Mouse (Mus musculus) CD8-positive naive resting alpha-beta T cell, adult 2 months (primary cell): ENCODE results near the gene Tmem243.
"Not testable (repeated sequence)": the region's sequence is repeated elsewhere in the genome, so short reads cannot be mapped to it uniquely, and the experiment has no call there.

ENCODE experiments used
- DNase-seq, 2 experiments: peaks; one replicate each; pipeline ENCODE4 v3.0.0; 2022; ENCODE audit warnings: low read depth in 2 of 2, low spot score in 2 of 2

Gene Tmem243

DNA sequence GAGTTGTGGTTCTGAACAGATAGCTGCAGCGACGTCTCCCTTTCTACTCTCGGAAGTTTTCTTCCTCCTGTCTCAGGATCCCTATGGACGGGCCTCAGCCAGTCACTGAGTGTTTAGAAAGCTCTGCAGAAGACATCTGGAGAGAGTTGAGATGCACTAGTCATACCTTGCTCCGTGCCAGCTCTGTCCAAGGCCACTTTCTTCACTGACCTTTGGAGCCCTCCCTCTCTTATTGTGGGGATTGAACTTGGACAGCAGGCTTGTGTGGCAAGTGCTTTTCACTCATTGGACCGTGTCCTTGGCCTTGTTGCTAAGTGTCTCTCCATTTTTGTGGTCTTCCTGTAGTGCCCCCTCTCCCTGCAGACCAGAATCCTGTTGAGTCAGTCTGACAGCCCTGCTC is 6.3 kb downstream of the Tmem243 start:
- DNase-seq = no peak

- DNase-seq = no peak
Observed at GRCm38 (mm10) chr5:9107296-9108089, 7.0 kb downstream of the Tmem243 start.

- DNase-seq = no peak
Observed at GRCm38 (mm10) chr5:9108490-9108889, 8.0 kb downstream of the Tmem243 start.

DNA sequence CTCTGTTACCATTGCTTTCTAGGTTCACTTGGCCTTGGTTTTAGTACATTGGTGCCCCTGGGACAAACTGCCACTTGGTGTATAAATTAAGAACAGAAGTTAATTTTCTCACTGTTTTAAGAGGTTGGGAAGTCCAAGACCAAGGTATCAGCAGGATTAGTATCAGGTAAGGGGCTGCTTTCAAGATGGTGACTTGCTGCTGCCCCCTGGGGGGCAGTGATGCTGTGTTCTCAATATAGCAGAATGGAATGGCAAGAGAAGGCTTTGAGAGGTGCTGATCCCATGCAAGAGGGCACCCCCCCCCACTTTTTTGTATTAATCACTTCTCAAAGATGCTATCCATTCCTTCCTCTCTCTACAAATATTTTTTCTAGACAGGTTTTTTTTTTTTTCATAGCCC is 9.1 kb downstream of the Tmem243 start:
- no peak for DNase-seq

GRCm38 (mm10) chr5:9111285-9111684 is 10.8 kb downstream of the Tmem243 start:
- DNase-seq = no peak

GRCm38 (mm10) chr5:9111759-9112158 is 11.3 kb downstream of the Tmem243 start:
- peak; percentile 55 to 72 for DNase-seq

DNA sequence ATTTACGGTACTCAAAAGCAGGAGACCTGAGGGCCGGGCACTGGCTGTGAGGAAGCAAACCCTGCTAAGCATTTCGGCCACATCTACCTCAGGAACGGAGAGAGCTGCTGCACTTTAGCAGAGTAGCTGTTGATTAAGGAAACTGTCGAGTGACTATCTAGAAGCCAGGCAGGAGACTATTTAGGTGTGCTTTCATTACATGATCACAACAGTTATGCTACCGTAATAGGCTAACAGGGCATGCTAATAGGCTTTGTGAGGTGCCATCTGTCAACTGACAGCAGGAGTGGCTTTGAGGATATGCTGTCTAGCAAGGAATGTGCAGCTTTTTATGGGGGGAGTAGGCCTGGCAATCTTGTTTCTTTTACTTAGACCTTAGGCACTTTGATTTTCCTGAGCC is 13.7 kb downstream of the Tmem243 start:
- DNase-seq = no peak

GRCm38 (mm10) chr5:9124134-9124533 is 23.7 kb downstream of the Tmem243 start:
- DNase-seq = no peak

- DNase-seq = no peak
Observed at GRCm38 (mm10) chr5:9128566-9128965, 28.1 kb downstream of the Tmem243 start.

DNA sequence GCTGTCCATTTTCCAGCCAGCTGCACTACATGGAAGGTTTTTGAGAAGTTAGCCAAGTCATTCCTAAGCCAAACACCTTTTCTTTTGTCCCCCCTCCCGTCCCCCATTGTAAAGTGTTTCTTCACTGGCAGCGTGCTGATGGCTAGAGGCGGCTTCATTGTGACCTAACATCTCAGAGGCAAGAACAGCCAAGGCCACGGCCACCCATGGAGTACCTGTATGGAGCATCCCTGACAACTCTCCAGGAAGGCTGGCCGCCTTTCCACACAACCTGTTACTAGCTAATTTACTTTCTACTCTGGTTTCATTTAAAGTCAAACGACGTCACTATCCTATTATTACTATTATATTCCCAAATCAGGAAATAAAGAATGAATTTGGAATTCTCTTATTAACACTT is 31.3 kb downstream of the Tmem243 start:
- DNase-seq = no peak

DNA sequence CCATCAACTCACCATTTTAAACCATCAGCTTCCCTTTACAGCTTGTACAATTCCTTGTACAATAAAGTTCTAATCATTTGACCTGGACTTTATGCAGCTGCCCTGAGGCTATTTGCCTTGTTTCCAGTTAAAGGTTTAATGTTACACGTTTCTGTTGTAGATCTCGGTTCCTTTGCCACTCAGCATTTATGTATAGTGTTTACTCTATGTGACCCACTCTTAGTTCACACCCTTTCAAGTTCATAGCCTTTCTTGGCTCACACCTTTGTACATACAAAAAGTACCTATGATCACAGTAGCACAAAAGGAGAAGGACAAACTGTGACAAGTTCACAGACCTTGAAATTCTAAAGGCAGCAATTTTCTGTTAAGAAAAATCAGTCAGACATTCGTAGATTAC is 35.1 kb downstream of the Tmem243 start:
- no peak for DNase-seq

DNA sequence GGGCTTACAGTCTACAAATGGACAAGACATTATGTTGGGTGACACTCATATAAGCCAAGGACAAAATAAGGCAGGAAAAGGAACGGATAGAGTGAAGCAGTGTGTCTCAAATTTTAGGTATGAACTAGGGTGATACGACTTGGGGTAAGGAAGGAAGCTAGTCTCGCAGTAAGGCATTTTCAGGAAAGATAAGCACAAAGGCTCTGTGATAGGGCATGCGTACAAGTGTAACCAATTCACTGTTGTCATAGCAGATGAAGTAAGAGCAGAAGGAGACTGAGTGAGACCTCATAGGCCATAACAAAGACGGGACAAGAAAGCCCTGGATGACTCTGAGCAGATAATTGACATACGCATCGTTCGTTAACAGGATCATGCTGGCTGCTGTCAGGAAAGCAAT is 40.3 kb downstream of the Tmem243 start:
- DNase-seq = no peak

- no peak for DNase-seq
Observed at GRCm38 (mm10) chr5:9142376-9142775, 41.9 kb downstream of the Tmem243 start.

DNA sequence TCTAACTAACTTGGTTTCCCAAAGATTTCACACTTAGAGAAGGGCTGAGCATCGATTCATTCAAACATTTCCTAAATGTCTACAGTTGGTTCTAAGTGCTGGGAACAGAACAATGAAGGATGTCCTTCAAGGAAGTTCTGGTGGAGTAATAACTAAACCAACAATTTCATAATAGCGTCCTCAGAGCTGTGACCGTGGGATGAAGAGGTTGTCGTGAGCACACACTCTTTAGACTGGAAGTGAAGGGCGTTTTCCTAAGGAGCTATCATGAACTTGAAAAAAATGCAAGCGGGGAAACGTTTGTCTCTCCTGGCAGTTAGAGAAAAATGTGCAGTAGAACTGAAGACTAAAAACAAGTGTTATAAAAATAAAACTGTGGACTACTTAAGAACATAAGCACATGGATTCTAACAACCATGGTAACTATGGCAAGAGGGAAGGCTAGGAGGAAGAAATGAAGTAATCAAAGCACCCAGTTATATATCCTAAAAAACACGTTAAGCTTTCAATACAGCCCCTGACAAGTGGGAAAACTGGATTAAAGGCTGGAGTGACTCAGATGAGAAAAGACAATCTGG is 48.9 kb downstream of the Tmem243 start:
- no peak for DNase-seq

DNA sequence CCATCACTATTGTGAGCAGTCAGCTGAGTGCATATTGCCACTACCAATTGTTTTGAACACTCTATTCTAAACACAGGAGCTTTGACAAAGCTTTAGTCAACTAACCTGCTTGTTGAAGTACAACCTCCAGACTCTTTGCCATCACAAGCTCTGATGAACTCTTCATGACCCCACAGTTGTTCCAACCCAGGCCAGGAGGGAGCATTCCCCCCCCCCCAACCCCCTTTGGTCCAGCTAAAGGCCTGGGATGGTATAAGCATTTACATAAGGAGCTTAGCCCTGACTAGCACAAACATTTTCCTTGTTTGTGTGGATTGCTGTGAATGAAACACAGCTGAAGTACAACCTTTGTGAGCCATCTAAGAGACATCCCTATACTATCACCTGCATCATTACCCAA is 56.3 kb downstream of the Tmem243 start:
- no peak for DNase-seq

- no peak for DNase-seq
Observed at GRCm38 (mm10) chr5:9157336-9157735, 56.9 kb downstream of the Tmem243 start.

DNA sequence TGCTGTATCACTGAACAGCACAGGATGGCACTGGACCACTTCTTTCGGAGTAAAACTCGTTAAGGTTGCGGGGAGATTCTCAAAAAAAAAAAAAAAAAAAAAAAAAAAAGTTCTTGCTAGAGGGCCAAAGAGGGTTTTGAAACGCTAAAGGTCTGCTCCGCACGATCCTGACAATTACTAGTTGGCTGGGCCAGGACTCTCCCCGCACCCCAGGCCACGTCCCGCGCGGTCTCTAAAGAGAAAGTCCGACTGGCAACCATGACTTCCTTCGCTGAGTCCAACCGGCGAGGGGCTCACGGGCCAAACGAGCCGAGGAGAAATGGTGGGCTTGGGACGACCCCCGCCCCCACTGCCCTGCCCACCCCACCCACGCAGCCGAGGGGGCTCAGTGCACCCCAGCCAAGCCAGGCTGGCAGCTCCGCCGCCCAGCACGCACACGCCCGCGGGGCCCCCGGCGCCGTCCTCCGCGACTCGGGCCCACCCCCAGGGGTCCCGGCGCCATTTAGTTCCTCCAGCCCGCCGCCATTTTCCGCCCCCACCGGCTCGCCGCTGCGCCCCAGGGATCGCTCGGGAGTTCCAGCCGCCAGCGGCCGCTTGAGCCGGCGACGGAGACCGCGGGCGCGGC is 60.5 kb downstream of the Tmem243 start:
- DNase-seq = peak in 1 of 2 experiments; percentile 12

GRCm38 (mm10) chr5:9161456-9162041 is 61.1 kb downstream of the Tmem243 start, which contains the start of gene Dmtf1:
Dmtf1 (minus strand) TSS chr5:9161776.
- DNase-seq = peak; percentile 80 to 81

GRCm38 (mm10) chr5:9162088-9162487 is 61.6 kb downstream of the Tmem243 start:
- no peak for DNase-seq

DNA sequence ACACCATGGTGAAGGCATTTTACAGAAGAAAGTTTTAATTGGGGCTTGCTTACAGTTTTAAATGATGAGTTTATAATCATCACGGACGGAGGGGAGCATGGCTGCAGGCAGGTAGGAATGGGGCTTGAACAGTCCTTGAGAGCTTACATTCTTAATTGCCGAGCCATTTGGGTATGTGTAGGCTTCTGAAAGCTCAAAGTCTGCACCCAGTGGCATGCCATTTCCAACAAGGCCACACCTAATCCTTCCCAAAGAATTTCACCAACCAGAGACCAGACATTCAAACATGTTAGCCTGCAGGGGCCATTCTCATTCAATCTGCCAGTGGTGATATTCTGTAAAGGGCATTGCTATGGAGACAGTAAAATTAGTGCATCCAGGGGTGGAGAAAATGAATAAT is 62.9 kb downstream of the Tmem243 start:
- DNase-seq = no peak

DNA sequence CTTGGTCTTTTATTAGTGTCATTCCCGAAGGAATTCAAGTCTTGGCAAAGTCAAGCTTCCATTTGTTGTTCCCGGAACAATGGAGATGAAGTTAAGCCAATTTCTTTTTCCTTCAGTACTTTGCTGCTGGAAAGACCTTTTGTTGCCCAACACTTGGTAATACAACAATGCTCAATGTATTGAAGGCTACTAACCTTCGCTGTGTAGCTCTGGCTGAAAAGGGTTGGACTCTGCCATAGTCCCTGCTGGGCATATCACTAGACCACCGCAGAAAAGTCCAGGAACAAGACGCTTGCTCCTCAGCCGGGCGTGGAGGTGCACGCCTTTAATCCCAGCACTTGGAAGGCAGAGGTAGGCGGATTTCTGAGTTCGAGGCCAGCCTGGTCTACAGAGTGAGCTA is 64.7 kb downstream of the Tmem243 start:
- DNase-seq = not testable (repeated sequence)

- DNase-seq = no peak
Observed at GRCm38 (mm10) chr5:9166366-9166765, 65.9 kb downstream of the Tmem243 start.
